Mouse (Mus musculus) thymus, postnatal 36 days (tissue): ENCODE measurements at regions not wholly inside any gene's neighbourhood (a gene's known extent, or its start where the extent isn't known, plus 50 kb on each side); places are given as distances from the start of the nearest gene placed in this dataset.

Experiments used
- DNase-seq, 2 experiments: peaks; one replicate each; pipeline ENCODE4 v3.0.0; 2022; ENCODE audit warnings: mixed read lengths in 2 of 2

DNA sequence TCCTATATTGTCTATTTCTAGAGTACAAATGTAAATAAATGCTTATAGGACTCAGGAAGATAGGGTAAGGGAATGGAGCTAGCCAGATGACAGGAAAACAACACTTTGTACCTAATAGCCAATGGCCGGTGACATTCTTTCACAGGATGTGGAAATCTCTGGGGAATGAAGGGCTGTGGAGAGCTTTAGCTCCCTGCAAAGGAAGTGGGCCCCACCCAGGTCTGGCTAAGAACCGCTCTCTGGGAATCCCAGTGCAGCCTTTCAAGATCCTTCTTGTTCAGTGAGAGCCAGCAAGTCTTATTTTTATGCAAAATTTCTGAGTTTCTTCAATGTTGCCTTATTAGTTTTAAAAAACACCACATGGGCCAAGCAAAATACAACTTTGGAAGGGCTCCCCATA, 54.7 kb upstream of the Pappa2 start:
- DNase-seq: no peak

DNA sequence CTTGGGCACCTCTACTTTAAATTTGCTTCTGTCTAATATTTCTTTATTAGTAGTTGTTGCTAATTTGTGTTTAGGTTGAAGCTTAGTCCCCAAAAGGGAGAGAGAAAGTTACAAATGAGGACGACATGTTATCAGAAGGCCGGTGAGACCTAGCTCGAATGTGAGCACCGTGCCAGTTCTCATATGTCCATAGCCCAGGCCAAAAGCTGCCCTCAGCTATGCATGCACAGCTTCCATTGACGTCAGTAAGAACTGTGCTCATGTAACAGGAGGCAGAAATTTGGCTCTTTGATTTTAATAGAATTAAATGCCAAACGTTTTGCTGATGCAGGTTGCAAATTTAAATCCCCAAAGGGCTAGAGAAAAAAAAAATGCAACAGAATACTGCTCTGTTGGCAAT, 56.1 kb upstream of the Pappa2 start:
- DNase-seq: no peak

DNA sequence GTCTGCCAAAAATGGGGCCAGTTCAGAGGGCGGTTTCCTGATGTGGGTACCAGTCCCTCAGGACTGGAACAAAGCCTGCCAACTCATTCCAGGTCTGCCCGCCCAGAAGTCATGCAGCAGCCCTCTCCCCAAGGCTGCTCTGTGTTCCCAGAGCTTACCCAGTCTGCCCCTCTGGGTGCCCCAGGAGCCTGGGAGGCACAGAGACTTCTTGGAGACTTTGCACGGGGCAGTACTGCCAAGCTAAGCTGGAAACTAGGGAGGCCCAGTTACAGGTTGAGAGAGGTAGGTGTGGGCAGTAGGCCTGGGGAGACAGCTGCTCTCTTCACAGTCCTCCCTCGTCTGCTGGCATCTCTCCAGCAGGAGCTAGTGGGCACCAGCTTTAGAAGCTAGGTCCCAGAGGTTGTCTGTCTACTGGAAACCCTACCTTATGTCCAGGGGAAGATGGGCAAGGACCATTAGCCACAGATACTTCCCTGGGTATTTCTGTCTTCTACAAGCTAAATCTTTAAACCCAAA, 65.6 kb upstream of the Pappa2 start:
- DNase-seq: no peak

DNA sequence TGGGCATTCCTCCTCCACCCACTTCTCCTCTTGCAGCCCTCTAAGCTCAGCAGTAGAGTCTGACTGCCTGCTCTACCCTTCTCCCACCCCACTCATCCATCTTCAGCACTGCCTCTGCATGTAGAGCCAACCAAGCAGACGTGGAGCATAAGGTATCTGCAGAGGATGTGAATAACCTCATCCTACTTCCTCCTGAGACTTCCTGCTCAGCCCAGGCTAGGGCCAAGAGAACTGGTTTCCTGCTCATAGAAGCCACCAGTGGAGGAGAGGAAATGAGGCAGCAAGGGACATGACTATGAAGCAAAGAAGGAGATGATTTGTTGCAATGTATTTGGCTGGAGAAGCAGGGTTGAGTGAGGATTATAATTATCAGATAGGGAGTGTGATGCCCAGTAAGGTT, 84.7 kb upstream of the Pappa2 start:
- DNase-seq: no peak

DNA sequence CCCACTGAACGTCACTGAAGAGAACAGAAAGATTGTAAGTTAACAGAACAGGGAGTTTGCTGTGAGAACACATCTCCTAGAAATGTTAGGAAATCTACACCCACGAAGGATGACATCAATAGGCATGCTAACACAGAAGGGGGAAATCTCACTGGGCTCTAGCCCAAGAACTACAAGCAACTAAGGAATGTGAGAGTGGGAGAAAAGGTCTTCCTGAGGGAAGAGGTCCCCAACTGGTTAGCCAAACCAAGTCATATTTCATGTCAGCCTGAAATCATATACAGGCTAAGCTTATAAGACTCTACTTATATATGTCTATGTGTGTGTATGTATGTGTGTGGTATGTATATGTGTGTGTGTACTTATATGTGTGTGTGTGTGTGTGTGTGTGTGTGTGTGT, 118.9 kb upstream of the Pappa2 start:
- DNase-seq: no peak

DNA sequence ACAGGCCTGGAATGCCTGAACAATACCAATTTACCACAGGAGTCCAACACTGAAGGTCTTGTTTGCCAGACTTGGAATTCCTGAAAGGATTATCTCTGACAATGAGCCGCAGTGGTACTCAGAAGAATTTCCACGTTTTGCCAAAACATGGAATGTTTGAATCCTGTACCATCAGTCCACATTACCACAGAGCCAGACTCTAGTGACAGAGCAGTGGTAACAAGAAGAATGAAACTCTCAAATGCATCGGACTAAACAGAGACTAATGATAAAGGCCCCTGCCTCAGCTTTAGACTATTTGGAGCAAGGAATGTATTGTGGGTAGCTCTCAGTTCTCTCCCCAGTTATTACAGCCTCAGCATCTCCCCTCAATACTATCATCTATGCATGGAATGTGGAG, 109.9 kb upstream of the Cop1 start:
- no peak for DNase-seq

DNA sequence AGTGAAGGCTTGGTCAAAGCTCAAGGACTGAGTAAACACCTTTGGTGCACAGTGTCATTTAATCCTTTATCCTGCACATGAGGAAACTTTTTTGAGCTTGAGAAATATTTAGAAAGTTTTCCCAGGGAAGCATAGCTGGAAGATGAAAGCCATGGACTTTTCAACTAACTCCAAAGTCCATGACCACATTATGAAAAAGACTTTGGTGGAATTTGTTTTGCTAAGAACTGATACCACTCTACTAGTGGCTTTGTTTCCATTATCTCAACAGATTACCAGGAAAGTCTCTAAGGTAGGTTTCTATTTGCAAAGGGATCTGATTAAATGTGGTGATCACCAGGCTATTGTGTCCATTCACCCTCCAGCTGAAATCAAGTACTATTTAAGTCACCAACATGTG, 107.2 kb upstream of the Cop1 start:
- DNase-seq: no peak

DNA sequence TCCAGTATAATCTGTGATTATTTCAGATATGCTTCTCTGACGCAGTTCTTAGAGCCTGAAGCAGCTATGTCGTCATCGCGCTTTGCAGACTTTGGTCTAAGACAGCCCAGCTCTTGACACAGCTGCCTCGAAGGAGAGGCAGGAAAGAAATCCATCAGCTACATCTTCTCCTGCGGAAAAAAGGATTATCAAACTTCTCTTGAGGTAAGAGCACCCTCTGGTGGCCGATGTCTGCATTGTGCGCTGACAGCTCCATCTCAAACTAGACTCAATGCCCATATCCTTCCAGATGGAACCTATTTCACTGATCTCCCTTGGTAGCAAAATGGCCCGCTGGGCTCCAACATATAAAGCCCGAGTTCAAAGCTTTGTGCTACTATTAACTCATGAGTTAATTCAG, 96.8 kb upstream of the Cop1 start:
- peak; percentile 16 to 23 for DNase-seq

DNA sequence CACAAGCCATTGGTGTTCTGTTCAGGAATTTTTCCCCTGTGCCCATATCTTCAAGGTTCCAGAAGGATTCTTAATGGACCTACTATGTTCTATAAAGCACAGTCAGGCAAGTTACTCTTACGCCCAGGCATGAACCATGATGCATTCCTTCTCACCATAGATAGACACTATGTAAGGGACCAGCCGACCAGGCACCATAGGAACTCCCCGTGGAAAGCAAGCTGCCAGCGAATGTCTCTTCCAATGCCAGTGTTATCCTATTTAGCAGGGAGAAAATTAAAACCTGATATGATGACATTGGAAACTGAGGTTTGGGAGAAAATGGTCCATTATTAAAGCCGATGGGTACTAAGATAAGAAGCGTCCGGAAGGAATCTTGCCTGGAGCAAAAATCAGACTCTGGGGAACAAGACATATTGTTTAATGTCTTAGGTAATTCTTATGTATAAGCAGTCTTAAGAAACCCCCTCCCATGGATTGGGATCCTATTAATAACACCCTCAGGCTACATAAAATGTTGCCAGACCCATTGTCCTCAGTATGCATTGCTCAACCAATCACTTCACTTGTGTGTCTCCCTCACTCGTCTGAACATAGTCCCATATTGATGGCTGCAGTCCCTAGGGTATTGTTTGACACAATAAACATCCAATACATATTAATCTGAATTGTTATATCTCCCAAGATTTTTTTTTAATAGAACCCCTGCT, 84.2 kb upstream of the Cop1 start:
- DNase-seq: no peak

DNA sequence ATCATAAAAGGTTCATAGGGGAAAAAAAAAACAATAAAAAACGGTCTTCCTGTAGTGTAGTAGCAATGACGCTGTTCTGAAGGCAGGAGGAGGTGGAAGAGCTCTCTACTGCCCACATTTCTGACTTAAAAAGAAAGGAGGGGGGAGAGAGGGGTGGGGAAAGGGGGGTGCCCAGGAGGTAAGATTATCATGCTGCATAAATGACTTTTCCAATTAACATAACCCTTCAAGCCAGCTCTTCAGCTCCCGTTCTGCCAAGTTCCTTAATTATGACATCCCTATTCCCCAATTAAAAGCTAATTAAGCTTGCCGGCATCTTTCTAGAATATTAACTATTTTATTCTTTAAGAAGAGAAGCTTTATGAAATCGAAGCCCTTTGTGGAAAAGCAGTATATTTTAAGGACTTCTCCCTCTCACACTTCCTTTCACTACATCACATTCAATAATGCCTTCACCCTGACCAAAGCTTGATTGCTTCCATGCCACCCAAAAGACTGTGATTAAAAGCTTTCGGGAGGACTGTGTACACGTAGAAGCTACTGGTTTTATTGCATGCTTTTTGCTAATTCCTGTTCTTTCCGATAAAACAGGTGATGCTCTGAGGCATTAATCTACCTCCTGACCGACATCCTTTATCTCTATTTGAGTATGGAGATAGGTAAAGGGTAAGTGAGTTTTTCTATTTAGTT, 83.5 kb upstream of the Cop1 start:
- DNase-seq: no peak

DNA sequence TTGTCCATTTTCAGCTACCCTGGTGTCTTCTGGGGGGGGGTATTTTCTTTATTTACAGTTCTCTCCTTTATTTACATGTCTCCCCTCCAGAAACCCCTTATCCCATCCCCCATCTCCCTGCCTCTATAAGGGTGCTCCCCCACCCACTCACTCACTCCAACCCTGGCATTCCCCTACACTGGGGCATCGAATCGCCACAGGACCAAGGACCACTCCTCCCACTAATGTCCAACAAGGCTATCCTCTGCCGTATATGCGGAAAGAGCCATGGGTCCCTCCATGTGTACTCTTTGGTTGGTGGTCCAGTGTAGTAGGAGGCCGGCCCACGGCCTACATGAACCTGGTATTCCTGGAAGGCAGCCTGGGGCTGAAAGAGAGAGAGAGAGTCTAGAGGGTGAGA, 82.9 kb upstream of the Cop1 start:
- no peak for DNase-seq

DNA sequence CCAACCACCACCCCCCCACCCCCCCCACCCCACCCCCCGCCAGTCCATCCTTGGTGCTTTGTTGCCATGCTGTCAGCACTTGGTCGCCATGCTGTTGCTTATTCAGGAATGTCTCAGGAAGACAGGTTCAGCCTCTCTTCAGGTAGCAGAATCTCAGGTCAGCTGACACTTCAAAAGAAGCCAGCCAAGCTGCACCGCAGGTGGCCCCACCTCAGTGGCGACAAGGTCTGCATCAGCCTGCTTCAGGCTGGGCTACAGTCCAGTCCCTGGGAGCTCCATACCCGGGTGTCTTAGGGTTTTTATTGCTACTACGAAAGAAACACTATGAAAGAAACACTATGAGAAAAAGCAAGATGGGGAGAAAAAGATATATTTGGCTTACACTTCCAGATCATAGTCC, 82.4 kb upstream of the Cop1 start:
- no peak for DNase-seq

DNA sequence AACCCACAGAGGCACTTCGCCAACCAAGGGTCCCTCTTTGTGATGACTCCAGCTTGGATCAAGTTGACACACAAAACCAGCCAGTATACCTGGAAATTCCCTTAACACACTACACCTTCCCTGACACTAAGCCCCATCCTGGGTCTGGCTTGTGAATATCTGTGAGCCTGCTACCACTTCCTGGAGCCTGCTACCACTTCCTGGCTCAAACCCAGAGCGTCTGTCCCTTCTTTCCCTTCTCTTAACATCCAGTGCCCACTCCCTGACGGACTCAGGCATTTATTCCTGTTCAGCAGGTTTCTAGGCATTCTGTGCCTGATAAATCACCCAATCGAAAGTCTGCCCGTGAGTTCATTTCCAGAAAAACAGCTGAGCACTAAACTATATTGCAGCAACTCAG, 81.8 kb upstream of the Cop1 start:
- no peak for DNase-seq

DNA sequence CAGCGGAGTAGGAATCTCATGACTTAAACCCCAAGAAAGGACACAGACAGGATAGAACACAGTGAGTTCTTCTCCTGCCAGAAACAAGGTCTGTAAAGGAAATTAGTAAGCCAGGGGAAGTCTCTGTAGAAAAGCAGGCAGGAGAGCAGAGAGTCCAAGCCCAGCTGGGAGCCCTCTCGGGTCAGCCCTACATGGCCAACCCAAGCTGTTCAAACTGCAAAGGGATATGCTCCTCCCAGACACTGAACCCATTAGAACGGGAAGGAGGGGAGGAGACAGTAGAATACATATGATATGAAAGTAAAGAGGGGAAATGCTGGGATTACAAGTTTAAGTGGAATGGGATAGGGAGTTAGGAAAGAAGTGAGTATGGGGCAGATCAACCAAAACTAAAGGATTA, 75.7 kb upstream of the Cop1 start:
- DNase-seq: no peak

DNA sequence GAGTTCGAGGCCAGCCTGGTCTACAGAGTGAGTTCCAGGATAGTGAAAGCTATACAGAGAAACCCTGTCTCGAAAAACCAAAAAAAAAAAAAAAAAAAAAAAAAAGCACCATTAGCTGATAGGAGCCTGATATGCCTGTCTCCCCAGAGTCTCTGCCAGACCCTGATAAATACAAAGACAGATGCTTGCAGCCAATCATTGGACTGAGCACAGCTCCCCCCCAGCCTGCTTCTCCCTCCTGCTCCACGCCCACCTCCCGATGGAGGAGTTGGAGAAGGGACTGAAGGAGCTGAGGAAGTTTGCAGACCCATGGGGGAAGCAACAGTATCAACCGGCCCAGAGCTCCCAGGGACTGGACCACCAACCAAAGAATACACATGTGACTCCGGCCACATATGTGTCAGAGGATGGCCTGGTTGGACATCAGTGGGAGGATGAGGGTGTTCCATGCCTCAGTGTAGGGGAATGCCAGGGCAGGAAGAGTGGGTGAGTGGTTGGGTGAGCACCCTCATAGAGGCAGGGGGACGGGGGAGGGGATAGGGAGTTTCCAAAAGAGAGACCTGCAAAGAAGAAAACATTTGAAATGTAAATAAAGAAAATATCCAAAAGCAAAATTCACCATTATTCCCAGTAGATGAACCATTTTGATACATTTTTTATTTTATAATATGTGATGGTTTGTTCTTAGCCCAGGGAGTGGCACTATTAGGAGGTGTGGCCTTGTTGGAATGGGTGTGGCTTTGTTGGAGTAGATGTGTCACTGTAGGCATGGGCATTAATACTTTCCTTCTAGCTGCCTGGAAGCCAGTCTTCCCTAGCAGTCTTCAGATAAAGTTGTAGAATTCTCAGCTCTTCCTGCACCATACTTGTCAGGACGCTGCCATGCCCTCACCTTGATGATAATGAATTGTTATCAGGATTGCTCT, 71.8 kb upstream of the Cop1 start:
- no peak for DNase-seq

DNA sequence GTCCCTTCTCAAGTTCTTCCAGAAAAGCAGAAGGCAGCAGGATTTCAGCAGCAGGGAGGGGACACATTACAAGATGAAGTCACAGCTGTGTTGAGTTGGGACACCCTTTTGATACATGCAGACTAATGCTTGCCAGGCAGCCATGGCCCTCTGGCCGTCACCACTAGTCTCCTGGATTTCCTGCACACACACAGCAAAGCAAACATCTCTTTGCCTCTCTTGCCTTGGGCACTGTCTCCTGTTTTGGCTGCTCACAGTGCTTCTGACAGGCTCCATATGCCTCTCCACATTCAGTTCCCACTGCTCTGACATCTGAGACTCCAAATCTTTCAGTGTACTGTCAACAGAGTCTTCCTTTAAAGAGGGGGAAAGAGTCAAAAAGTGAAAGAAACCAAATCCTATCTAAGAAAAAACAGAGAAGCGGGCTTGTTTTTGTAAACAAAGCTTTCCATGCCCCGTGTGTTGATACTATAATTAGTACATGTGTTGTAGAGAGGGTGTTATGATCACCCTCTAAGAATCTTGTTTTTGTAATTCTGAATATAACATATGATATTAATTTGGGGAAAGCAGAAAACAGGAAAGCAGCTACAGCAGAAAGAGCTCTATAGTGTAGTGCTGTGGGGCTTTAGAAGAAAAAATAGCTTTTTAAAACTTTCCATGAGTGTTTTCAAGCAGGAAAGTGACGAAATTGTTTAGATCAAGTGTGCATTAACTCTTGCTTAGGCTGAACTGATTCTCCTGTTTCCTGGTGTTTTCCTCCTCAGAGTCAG, 68.8 kb upstream of the Cop1 start:
- DNase-seq: no peak

DNA sequence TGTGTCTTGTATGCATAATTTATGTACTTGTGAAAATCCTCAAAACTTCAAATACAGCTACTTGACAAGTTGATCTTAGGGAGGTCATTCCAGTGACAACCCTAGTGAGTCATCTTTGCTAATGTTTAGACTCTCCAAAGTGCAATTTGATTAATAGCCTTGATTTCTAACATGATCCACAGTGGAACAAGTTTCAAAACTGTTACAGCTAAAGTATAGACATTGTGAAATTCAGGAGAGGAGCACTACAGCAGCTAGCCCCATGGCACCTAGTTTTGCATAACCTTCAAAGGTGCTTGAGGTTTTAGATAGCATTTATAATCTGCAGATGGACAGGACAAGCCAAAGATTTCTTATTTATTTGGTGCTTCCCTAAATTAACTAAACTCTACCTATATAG, 50.1 kb upstream of the Cop1 start:
- no peak for DNase-seq
